Mouse (Mus musculus) layer of hippocampus, adult 9-11 months (tissue): Measurements from ENCODE around the gene Grk5.

ENCODE experiments used
- DNase-seq: peaks from one replicate; pipeline ENCODE4 v3.0.0; 2022

The Grk5 gene

GRCm38 (mm10) chr19:61080251-61080749, 190.8 kb downstream of the Grk5 start:
- DNase-seq = no peak

- no peak for DNase-seq
Observed at GRCm38 (mm10) chr19:61083006-61083405, 193.5 kb downstream of the Grk5 start.

- DNase-seq = peak; percentile 88
Observed at GRCm38 (mm10) chr19:61084149-61084940, 194.8 kb downstream of the Grk5 start.

GRCm38 (mm10) chr19:61085217-61085616, 195.7 kb downstream of the Grk5 start:
- no peak for DNase-seq

- DNase-seq = no peak
Observed at GRCm38 (mm10) chr19:61087781-61088180, 198.2 kb downstream of the Grk5 start.

- no peak for DNase-seq
Observed at GRCm38 (mm10) chr19:61089001-61089400, 199.5 kb downstream of the Grk5 start.

- DNase-seq = no peak
Observed at GRCm38 (mm10) chr19:61090541-61090940, 201.0 kb downstream of the Grk5 start.

GRCm38 (mm10) chr19:61096776-61097175, 207.2 kb downstream of the Grk5 start:
- no peak for DNase-seq

GRCm38 (mm10) chr19:61097764-61098163, 208.2 kb downstream of the Grk5 start:
- peak; percentile 5 for DNase-seq

- DNase-seq = no peak
Observed at GRCm38 (mm10) chr19:61110184-61110583, 220.6 kb downstream of the Grk5 start.

GRCm38 (mm10) chr19:61131096-61131495, 241.5 kb downstream of the Grk5 start:
- DNase-seq = no peak

GRCm38 (mm10) chr19:61138655-61139054, 249.1 kb downstream of the Grk5 start:
- DNase-seq = no peak

- peak; percentile 94 for DNase-seq
Observed at GRCm38 (mm10) chr19:61140342-61141206, 251.0 kb downstream of the Grk5 start, which contains the start of gene Zfp950. Gene Zfp950, minus strand, starts transcription at chr19:61140840.

- DNase-seq = no peak
Observed at GRCm38 (mm10) chr19:61141299-61141698, 251.8 kb downstream of the Grk5 start.
